Mouse (Mus musculus): Measurements from ENCODE around the gene Serhl.

DNA sequence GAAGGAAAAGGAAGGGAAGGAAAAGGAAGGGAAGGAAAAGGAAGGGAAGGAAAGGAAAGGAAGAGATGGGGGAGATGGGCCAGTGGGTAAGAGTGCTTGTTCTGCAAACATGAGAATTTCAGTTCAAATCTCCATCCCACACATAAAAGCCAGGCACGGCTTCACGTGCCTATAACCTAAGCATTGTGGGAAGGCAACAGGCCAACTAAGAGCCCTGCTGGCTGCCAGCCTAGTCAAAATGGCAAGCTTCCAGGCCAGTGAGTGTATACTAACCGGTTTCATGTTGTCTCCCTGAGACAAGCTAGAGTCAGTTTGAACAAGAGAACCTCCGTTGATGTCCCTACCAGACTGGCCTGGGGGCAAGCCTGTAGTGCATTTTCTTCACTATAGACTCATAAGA lies 23.8 kb upstream of the Serhl start:
- TF ChIP-seq CTCF (IDR thresholded peaks at IDR 0.05; ENCODE audit: extremely low read depth, insufficient read depth, low read length) (no peak), POLR2A (IDR thresholded peaks at IDR 0.05; ENCODE audit: extremely low read depth, insufficient read depth, low read length) (no peak)

Measured in cortical plate, adult 2 months (tissue).